Mouse (Mus musculus) liver, adult 2 months (tissue): Measurements from ENCODE around the gene Nlrx1. TPM values are rescaled to one million over a fixed set of nuclear protein-coding genes. Genes with fewer than 3 reads are reported as not detected.

Experiments used
- DNase-seq: peaks from one replicate; pipeline ENCODE4 v3.0.0-alpha.2; 2011; ENCODE audit warnings: low read depth, low spot score; ENCODE audit errors: extremely low read depth
- H3K27ac ChIP-seq: fragments of 200-500 bp; replicated peaks from 2 replicates; pipeline ENCODE4 v1.5.1; 2012; ENCODE audit warnings: low read depth, mild to moderate bottlenecking, control low read depth, inconsistent platforms, low read length; ENCODE audit not compliant: insufficient read depth
- H3K27me3 ChIP-seq: fragments of 200-500 bp; 2 replicates; pipeline ENCODE4 v1.6.1; 2012; ENCODE audit warnings: mild to moderate bottlenecking, moderate library complexity, low read length, inconsistent platforms; ENCODE audit not compliant: control insufficient read depth, insufficient read depth
- H3K36me3 ChIP-seq: fragments of 200-500 bp; 2 replicates; pipeline ENCODE4 v1.6.1; 2012; ENCODE audit warnings: low read length, inconsistent platforms; ENCODE audit not compliant: control insufficient read depth, insufficient read depth
- H3K4me1 ChIP-seq: fragments of 200-500 bp; 2 replicates; pipeline ENCODE4 v1.6.1; 2011; ENCODE audit warnings: low read length; ENCODE audit not compliant: control insufficient read depth, insufficient read depth
- H3K4me3 ChIP-seq: fragments of 200-500 bp; 2 replicates; pipeline ENCODE4 v1.5.1; 2011; ENCODE audit warnings: low read depth, mild to moderate bottlenecking, control low read depth, low read length, moderate library complexity; ENCODE audit not compliant: insufficient read depth
- H3K79me2 ChIP-seq: fragments of 200-500 bp; 2 replicates; pipeline ENCODE4 v1.6.1; 2012; ENCODE audit warnings: inconsistent platforms, mild to moderate bottlenecking, low read length, moderate library complexity; ENCODE audit not compliant: control insufficient read depth, insufficient read depth
- H3K9ac ChIP-seq: fragments of 200-500 bp; 2 replicates; pipeline ENCODE4 v1.6.1; 2012; ENCODE audit warnings: low read depth, mild to moderate bottlenecking, control low read depth, inconsistent platforms, low read length
- CTCF ChIP-seq: fragments of 200-500 bp; IDR thresholded peaks from 2 replicates; pipeline ENCODE4 v1.5.1; 2011; ENCODE audit warnings: low read depth, low read length, control low read depth
- POLR2A ChIP-seq: fragments of 200-500 bp; IDR thresholded peaks from 2 replicates; pipeline ENCODE4 v1.6.1; 2011; ENCODE audit warnings: low read length, control low read depth; ENCODE audit not compliant: insufficient read depth; ENCODE audit errors: extremely low read depth
- WGBS: fragments of 180-500 bp; shearing (Covaris S2); methylation state at CpG from one replicate; pipeline ENCODE4 v1.1.7; 2018; 5-methylcytosine and 5-hydroxymethylcytosine counted together
- polyA plus RNA-seq: library from polyadenylated mRNA; depleted of rRNA; stranded (reverse); fragments of >200 nt; gene quantifications from 2 replicates; pipeline ENCODE4 v1.2.3, GENCODE M21; 2012
- total RNA-seq: library from RNA; depleted of rRNA; stranded (reverse); fragments of >200 nt; gene quantifications from 2 replicates; pipeline ENCODE4 v1.2.3, GENCODE M21; 2014

Gene Nlrx1
- total and polyA plus RNA-seq, 2 experiments = 3.5 to 10.0 TPM

GRCm38 (mm10) chr9:44249181-44250146, 18.9 kb downstream of the Nlrx1 start:
- Histone ChIP-seq H3K4me1 (no peaks in the 10 kb centered on the region), H3K36me3 (no peaks in the 10 kb centered on the region; the same call in 1 of the 2 replicates), H3K4me3 (no peak overlapping the region), H3K9ac (no peak overlapping the region), H3K27ac (no peak overlapping the region), H3K27me3 (no peaks in the 10 kb centered on the region), H3K79me2 (no peaks in the 10 kb centered on the region)
- peak; percentile 79 for TF ChIP-seq CTCF
- TF ChIP-seq POLR2A = no peak
- no peak for DNase-seq
- 51% methylated on average over 26 of the region's 26 CpGs for WGBS

GRCm38 (mm10) chr9:44247907-44248306, 20.5 kb downstream of the Nlrx1 start:
- H3K4me3 ChIP-seq = no peak overlapping the region
- no peaks in the 10 kb centered on the region for H3K36me3 ChIP-seq
- H3K9ac ChIP-seq = no peak overlapping the region
- no peak overlapping the region for H3K27ac ChIP-seq
- WGBS = 50% methylated on average over 6 of the region's 6 CpGs
- no peaks in the 10 kb centered on the region for H3K4me1 ChIP-seq
- H3K79me2 ChIP-seq = no peaks in the 10 kb centered on the region
- H3K27me3 ChIP-seq = no peaks in the 10 kb centered on the region
- DNase-seq = no peak
- TF ChIP-seq CTCF = no peak
- TF ChIP-seq POLR2A = no peak

GRCm38 (mm10) chr9:44243621-44244020, 24.8 kb downstream of the Nlrx1 start:
- Histone ChIP-seq H3K27me3 (no peaks in the 10 kb centered on the region), H3K9ac (no peak overlapping the region), H3K79me2 (no peaks in the 10 kb centered on the region), H3K27ac (no peak overlapping the region), H3K4me1 (no peaks in the 10 kb centered on the region), H3K4me3 (no peak overlapping the region), H3K36me3 (no peaks in the 10 kb centered on the region)
- WGBS = 40% methylated on average over 2 of the region's 2 CpGs
- TF ChIP-seq POLR2A = no peak
- DNase-seq = no peak

- no peak overlapping the region for H3K27ac ChIP-seq
Observed at GRCm38 (mm10) chr9:44241418-44241817, 27.0 kb downstream of the Nlrx1 start.

GRCm38 (mm10) chr9:44240911-44241310, 27.5 kb downstream of the Nlrx1 start:
- Histone ChIP-seq H3K4me1 (no peaks in the 10 kb centered on the region), H3K79me2 (no peaks in the 10 kb centered on the region), H3K36me3 (no peaks in the 10 kb centered on the region), H3K4me3 (no peak overlapping the region), H3K27ac (no peak overlapping the region), H3K27me3 (no peaks in the 10 kb centered on the region), H3K9ac (no peak overlapping the region)
- DNase-seq = no peak
- TF ChIP-seq CTCF = no peak
- no peak for TF ChIP-seq POLR2A
- WGBS = 70% methylated on average over 5 of the region's 5 CpGs

More at GRCm38 (mm10) chr9:44241418-44241817, 27.0 kb downstream of the Nlrx1 start:
- H3K27me3 ChIP-seq = no peaks in the 10 kb centered on the region
- no peak overlapping the region for H3K4me3 ChIP-seq
- no peaks in the 10 kb centered on the region for H3K36me3 ChIP-seq
- DNase-seq = no peak
- TF ChIP-seq POLR2A (no peak), CTCF (no peak)
- no peak overlapping the region for H3K9ac ChIP-seq
- H3K79me2 ChIP-seq = no peaks in the 10 kb centered on the region
- H3K4me1 ChIP-seq = no peaks in the 10 kb centered on the region
- WGBS = 78% methylated on average over 9 of the region's 9 CpGs

GRCm38 (mm10) chr9:44240399-44240798, 28.0 kb downstream of the Nlrx1 start, which contains the start of gene Ccdc153:
TSS of gene Ccdc153 (plus strand) at chr9:44240676.
- no peaks in the 10 kb centered on the region for H3K79me2 ChIP-seq
- DNase-seq = no peak
- 55% methylated on average over 2 of the region's 2 CpGs for WGBS
- H3K27me3 ChIP-seq = no peaks in the 10 kb centered on the region
- no peak within 1 kb of the TSS for H3K9ac ChIP-seq
- H3K36me3 ChIP-seq = no peaks in the 10 kb centered on the region
- no peak within 1 kb of the TSS for H3K4me3 ChIP-seq
- no peaks in the 10 kb centered on the region for H3K4me1 ChIP-seq
- TF ChIP-seq POLR2A = no peak
- TF ChIP-seq CTCF = no peak
- H3K27ac ChIP-seq = no peak within 1 kb of the TSS
